19 mouse cellular contexts compared by ENCODE assay signal in the genomic region with DNA sequence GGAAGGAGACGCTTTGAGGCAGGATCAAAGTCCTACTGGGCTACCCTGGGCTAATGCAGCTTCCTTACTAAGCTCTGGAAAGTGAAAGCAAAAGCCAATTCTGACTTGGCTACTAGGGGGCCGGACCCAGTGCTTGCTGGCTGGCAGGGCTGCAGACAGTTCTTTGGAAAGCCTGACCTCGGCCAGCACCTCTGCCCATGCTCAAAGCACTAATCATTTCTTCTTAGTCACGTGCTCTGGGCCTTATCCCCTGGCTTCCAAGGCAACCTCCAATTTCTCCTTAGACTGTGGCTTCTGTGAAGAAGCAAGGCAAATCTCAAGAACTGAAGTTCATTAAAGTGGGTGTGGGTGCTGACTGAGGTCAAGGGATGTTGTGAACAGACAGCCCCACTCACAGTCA. TPM values are rescaled to one million over a fixed set of nuclear protein-coding genes. Genes with fewer than 3 reads are reported as not detected.
DNase-seq lines count a peak whose midpoint lies in the region; ATAC-seq lines count a peak whose summit lies in the region.
"Had no signal": no experiment of that assay in that cellular context is flagged by ENCODE, and none has a peak within 500 bp of the region (broad histone marks: within the 10 kb centered on the region; RNA-seq: fewer than 3 reads in every experiment).

No protein-coding gene starts in this region.

- no peak overlapping the region for H3K9ac ChIP-seq in neural tube, embryonic 15.5 days (replicated peaks)
- H3K9ac ChIP-seq: embryonic facial prominence, embryonic 15.5 days; hindbrain, embryonic 13.5 days had no signal

- WGBS in neural tube, embryonic 15.5 days, result 52% methylated on average over 4 of the region's 4 CpGs

- 0 out of 2 replicates have a peak, but pooled peaks cover 5% of the 10 kb centered on the region for H3K9me3 ChIP-seq in neural tube, embryonic 15.5 days (replicated peaks)
- H3K9me3 ChIP-seq: embryonic facial prominence, embryonic 15.5 days; hindbrain, embryonic 13.5 days had no signal

- no peak overlapping the region for H3K27ac ChIP-seq in neural tube, embryonic 15.5 days (replicated peaks)
- H3K27ac ChIP-seq: embryonic facial prominence, embryonic 15.5 days; forebrain, embryonic 10.5 days; heart, embryonic 10.5 days; hindbrain, embryonic 13.5 days; hindbrain, postnatal 0 days had no signal

- 0 out of 2 replicates have a peak, but pooled peaks have one; percentile 2 for ATAC-seq in neural tube, embryonic 15.5 days (ENCODE audit: low FRiP score)
- ATAC-seq: forebrain, embryonic 14.5 days had no signal

- DNase-seq in adrenal gland, postnatal 36 days, result peak; percentile 23 to 42
- no peak for DNase-seq in adrenal gland, adult 18-20 months (ENCODE audit: low spot score in 2 of 2)
- DNase-seq in neural tube, embryonic 10.5 days (ENCODE audit: extremely low spot score, low spot score), result no peak
- DNase-seq in 416B (ENCODE audit: low read depth), result peak; percentile 50
- DNase-seq in NIH3T3 (ENCODE audit: low read depth), result peak; percentile 54
- no peak for DNase-seq in kidney, postnatal 14 days
- DNase-seq in gastrocnemius, adult 8-10 months (ENCODE audit: low spot score in 2 of 2), result no peak
- DNase-seq: adrenal gland, adult 8-10 months; cerebellum, adult 11 months; cerebellum, adult 8-10 months had no signal

- no peaks in the 10 kb centered on the region for H3K36me3 ChIP-seq in neural tube, embryonic 15.5 days
- H3K36me3 ChIP-seq: embryonic facial prominence, embryonic 15.5 days; forebrain, embryonic 10.5 days; heart, embryonic 10.5 days; hindbrain, embryonic 13.5 days had no signal

- H3K4me2 ChIP-seq in neural tube, embryonic 15.5 days, result no peak overlapping the region
- H3K4me2 ChIP-seq: embryonic facial prominence, embryonic 15.5 days; hindbrain, embryonic 13.5 days had no signal

- peaks cover 4% of the 10 kb centered on the region; the same call in 1 of the 2 replicates for H3K4me1 ChIP-seq in neural tube, embryonic 15.5 days
- H3K4me1 ChIP-seq: embryonic facial prominence, embryonic 15.5 days; hindbrain, embryonic 13.5 days had no signal

- H3K4me3 ChIP-seq in neural tube, embryonic 15.5 days (replicated peaks), result no peak overlapping the region
- H3K4me3 ChIP-seq: embryonic facial prominence, embryonic 15.5 days; erythroblast, embryonic 14.5 days; forebrain, embryonic 10.5 days; heart, embryonic 10.5 days; hindbrain, embryonic 13.5 days had no signal

- H3K27me3 ChIP-seq in neural tube, embryonic 15.5 days (replicated peaks), result no peaks in the 10 kb centered on the region
- H3K27me3 ChIP-seq: embryonic facial prominence, embryonic 15.5 days; hindbrain, embryonic 13.5 days had no signal

RNA-seq across cellular contexts. Expression of a gene that starts 38.5 kb away (rescaled TPM):
- 1 to 10 TPM in 1 of 2 experiments, under 1 TPM in 1; 0.46 to 1.3 TPM for total RNA-seq in adrenal gland, postnatal 36 days (2021)
- 1 to 10 TPM in 1 of 2 experiments, under 1 TPM in 1; 0.66 to 1.1 TPM for total RNA-seq in adrenal gland, adult 18-20 months (2021)
- polyA plus RNA-seq in neural tube, embryonic 15.5 days (2015; fragmentation: Nextera tagmentation; extraction: Ambion mirVana), result 0.54 and 0.67 TPM in 2 replicates
- under 1 TPM; 0.82 to 0.99 (median 0.93) TPM for total RNA-seq in gastrocnemius, adult 8-10 months (2022)
- total RNA-seq: common myeloid progenitor, adult 5-6 weeks had no signal
- polyA plus RNA-seq: erythroblast, embryonic 14.5 days had no signal

RNA-seq across cellular contexts. Expression of a gene that starts 38.8 kb away (rescaled TPM):
- total RNA-seq in adrenal gland, postnatal 36 days (2021), result 10 to 100 TPM; 21.7 to 30.4 TPM
- 10 to 100 TPM; 26.0 to 29.9 TPM for total RNA-seq in adrenal gland, adult 18-20 months (2021)
- polyA plus RNA-seq in neural tube, embryonic 15.5 days (2015; fragmentation: Nextera tagmentation; extraction: Ambion mirVana), result 36.9 and 42.0 TPM in 2 replicates
- 10 to 100 TPM in 1 of 4 experiments, 1 to 10 TPM in 3; 5.1 to 10.5 (median 7.5) TPM for total RNA-seq in gastrocnemius, adult 8-10 months (2022)

Comparison
In these comparisons a context has a peak if more than half of its experiments do, and no peak if none do; other contexts are left out.
1. DNase-seq: peak in adrenal gland, postnatal 36 days (2 of 2), 416B (single experiment) and NIH3T3 (single experiment); none in adrenal gland, adult 18-20 months (0 of 2), neural tube, embryonic 10.5 days (single experiment), kidney, postnatal 14 days (single experiment) and gastrocnemius, adult 8-10 months (0 of 2).